Mouse (Mus musculus): ENCODE measurements at regions not wholly inside any gene's neighbourhood (a gene's known extent, or its start where the extent isn't known, plus 50 kb on each side); places are given as distances from the start of the nearest gene placed in this dataset.

GRCm38 (mm10) chr6:143536525-143537293 lies 369.7 kb downstream of the Etnk1 start:
- H3K9me3 ChIP-seq: no peaks in the 10 kb centered on the region
- no peaks in the 10 kb centered on the region for H3K27me3 ChIP-seq (replicated peaks)
- H3K4me2 ChIP-seq (replicated peaks): no peak overlapping the region
- no peak overlapping the region for H3K4me3 ChIP-seq
- H3K27ac ChIP-seq: no peak overlapping the region
- no peaks in the 10 kb centered on the region for H3K36me3 ChIP-seq
- ATAC-seq (ENCODE audit: low FRiP score, low read depth): no peak
- H3K4me1 ChIP-seq: no peaks in the 10 kb centered on the region
- WGBS: 87% methylated on average over 11 of the region's 11 CpGs
- H3K9ac ChIP-seq: no peak overlapping the region

GRCm38 (mm10) chr6:143547406-143547903 lies 380.4 kb downstream of the Etnk1 start:
- ATAC-seq (ENCODE audit: low FRiP score, low read depth): no peak
- Histone ChIP-seq H3K4me2 (replicated peaks) (no peak overlapping the region), H3K4me3 (no peak overlapping the region), H3K9me3 (no peaks in the 10 kb centered on the region), H3K4me1 (no peaks in the 10 kb centered on the region), H3K27me3 (replicated peaks) (no peaks in the 10 kb centered on the region), H3K36me3 (no peaks in the 10 kb centered on the region), H3K27ac (no peak overlapping the region), H3K9ac (no peak overlapping the region)
- 92% methylated on average over 10 of the region's 10 CpGs for WGBS

- no peak for ATAC-seq (ENCODE audit: low FRiP score, low read depth)
- no peak overlapping the region for H3K9ac ChIP-seq
Observed at GRCm38 (mm10) chr6:143554946-143555345, 387.9 kb downstream of the Etnk1 start.

GRCm38 (mm10) chr6:143558046-143558884 lies 391.2 kb downstream of the Etnk1 start:
- no peak overlapping the region for H3K4me3 ChIP-seq
- H3K36me3 ChIP-seq: no peaks in the 10 kb centered on the region
- H3K9ac ChIP-seq: no peak overlapping the region
- no peaks in the 10 kb centered on the region for H3K4me1 ChIP-seq
- H3K4me2 ChIP-seq (replicated peaks): no peak overlapping the region
- no peak for ATAC-seq (ENCODE audit: low FRiP score, low read depth)
- no peaks in the 10 kb centered on the region for H3K9me3 ChIP-seq
- WGBS: 85% methylated on average over 11 of the region's 11 CpGs
- H3K27ac ChIP-seq: no peak overlapping the region
- no peaks in the 10 kb centered on the region for H3K27me3 ChIP-seq (replicated peaks)

More at GRCm38 (mm10) chr6:143554946-143555345, 387.9 kb downstream of the Etnk1 start:
- H3K4me1 ChIP-seq: no peaks in the 10 kb centered on the region
- no peaks in the 10 kb centered on the region for H3K36me3 ChIP-seq
- H3K27ac ChIP-seq: no peak overlapping the region
- H3K4me3 ChIP-seq: no peak overlapping the region
- H3K9me3 ChIP-seq: no peaks in the 10 kb centered on the region
- WGBS: 79% methylated on average over 3 of the region's 3 CpGs
- H3K27me3 ChIP-seq (replicated peaks): no peaks in the 10 kb centered on the region
- H3K4me2 ChIP-seq (replicated peaks): no peak overlapping the region

- no peak overlapping the region for H3K4me3 ChIP-seq
- no peak overlapping the region for H3K4me2 ChIP-seq (replicated peaks)
- ATAC-seq (ENCODE audit: low FRiP score, low read depth): no peak
- WGBS: 56% methylated on average over 4 of the region's 4 CpGs
- H3K9me3 ChIP-seq: no peaks in the 10 kb centered on the region
- H3K36me3 ChIP-seq: no peaks in the 10 kb centered on the region
- no peak overlapping the region for H3K27ac ChIP-seq
- H3K4me1 ChIP-seq: no peaks in the 10 kb centered on the region
- H3K9ac ChIP-seq: no peak overlapping the region
- no peaks in the 10 kb centered on the region for H3K27me3 ChIP-seq (replicated peaks)
Observed at GRCm38 (mm10) chr6:143559316-143559715, 392.3 kb downstream of the Etnk1 start.

GRCm38 (mm10) chr6:143561316-143562088 lies 394.5 kb downstream of the Etnk1 start:
- ATAC-seq (ENCODE audit: low FRiP score, low read depth): no peak
- Histone ChIP-seq H3K9ac (no peak overlapping the region), H3K9me3 (no peaks in the 10 kb centered on the region), H3K27me3 (replicated peaks) (no peaks in the 10 kb centered on the region), H3K27ac (no peak overlapping the region), H3K36me3 (no peaks in the 10 kb centered on the region), H3K4me2 (replicated peaks) (no peak overlapping the region), H3K4me1 (no peaks in the 10 kb centered on the region), H3K4me3 (no peak overlapping the region)
- WGBS: 75% methylated on average over 6 of the region's 6 CpGs

- H3K9ac ChIP-seq: no peak overlapping the region
- H3K9me3 ChIP-seq: no peaks in the 10 kb centered on the region
- no peak overlapping the region for H3K4me3 ChIP-seq
- H3K36me3 ChIP-seq: no peaks in the 10 kb centered on the region
- no peak overlapping the region for H3K27ac ChIP-seq
- no peak overlapping the region for H3K4me2 ChIP-seq (replicated peaks)
- 90% methylated on average over 24 of the region's 24 CpGs for WGBS
- ATAC-seq (ENCODE audit: low FRiP score, low read depth): no peak
- no peaks in the 10 kb centered on the region for H3K4me1 ChIP-seq
- H3K27me3 ChIP-seq (replicated peaks): no peaks in the 10 kb centered on the region
Observed at GRCm38 (mm10) chr6:143571356-143572115, 404.5 kb downstream of the Etnk1 start.

- H3K4me1 ChIP-seq: no peaks in the 10 kb centered on the region
- H3K4me3 ChIP-seq: no peak overlapping the region
- 91% methylated on average over 1 of the region's 1 CpGs for WGBS
Observed at GRCm38 (mm10) chr6:143579223-143579622, 412.2 kb downstream of the Etnk1 start.

GRCm38 (mm10) chr6:143589666-143590065 lies 422.6 kb downstream of the Etnk1 start:
- Histone ChIP-seq H3K4me1 (no peaks in the 10 kb centered on the region), H3K27ac (no peak overlapping the region), H3K36me3 (no peaks in the 10 kb centered on the region), H3K4me3 (no peak overlapping the region), H3K9ac (no peak overlapping the region), H3K9me3 (no peaks in the 10 kb centered on the region), H3K27me3 (replicated peaks) (no peaks in the 10 kb centered on the region), H3K4me2 (replicated peaks) (no peak overlapping the region)
- ATAC-seq (ENCODE audit: low FRiP score, low read depth): no peak
- 67% methylated on average over 1 of the region's 1 CpGs for WGBS

More at GRCm38 (mm10) chr6:143579223-143579622, 412.2 kb downstream of the Etnk1 start:
- H3K27me3 ChIP-seq (replicated peaks): no peaks in the 10 kb centered on the region
- no peak overlapping the region for H3K9ac ChIP-seq
- no peak for ATAC-seq (ENCODE audit: low FRiP score, low read depth)
- H3K36me3 ChIP-seq: no peaks in the 10 kb centered on the region
- no peak overlapping the region for H3K27ac ChIP-seq
- H3K9me3 ChIP-seq: no peaks in the 10 kb centered on the region
- H3K4me2 ChIP-seq (replicated peaks): no peak overlapping the region

- no peak overlapping the region for H3K4me2 ChIP-seq (replicated peaks)
- 78% methylated on average over 4 of the region's 4 CpGs for WGBS
- no peak for ATAC-seq (ENCODE audit: low FRiP score, low read depth)
Observed at GRCm38 (mm10) chr6:143590231-143590630, 423.2 kb downstream of the Etnk1 start.

GRCm38 (mm10) chr6:143592490-143592889 lies 425.5 kb downstream of the Etnk1 start:
- H3K9ac ChIP-seq: no peak overlapping the region
- no peak for ATAC-seq (ENCODE audit: low FRiP score, low read depth)
- H3K36me3 ChIP-seq: no peaks in the 10 kb centered on the region
- H3K27me3 ChIP-seq (replicated peaks): no peaks in the 10 kb centered on the region
- H3K4me2 ChIP-seq (replicated peaks): no peak overlapping the region
- H3K4me3 ChIP-seq: no peak overlapping the region
- H3K27ac ChIP-seq: no peak overlapping the region
- WGBS: 87% methylated on average over 3 of the region's 3 CpGs
- H3K9me3 ChIP-seq: no peaks in the 10 kb centered on the region
- no peaks in the 10 kb centered on the region for H3K4me1 ChIP-seq

More at GRCm38 (mm10) chr6:143590231-143590630, 423.2 kb downstream of the Etnk1 start:
- Histone ChIP-seq H3K4me3 (no peak overlapping the region), H3K9ac (no peak overlapping the region), H3K9me3 (no peaks in the 10 kb centered on the region), H3K36me3 (no peaks in the 10 kb centered on the region), H3K27ac (no peak overlapping the region), H3K27me3 (replicated peaks) (no peaks in the 10 kb centered on the region), H3K4me1 (no peaks in the 10 kb centered on the region)
